Mouse (Mus musculus) lung, postnatal 0 days (tissue): ENCODE results near the gene Nmrk1.

Experiments
- CTCF ChIP-seq: IDR thresholded peaks from 2 replicates; pipeline ENCODE4 v1.5.1; 2016; ENCODE audit warnings: antibody characterized with exemption, mild to moderate bottlenecking
- EP300 ChIP-seq: IDR thresholded peaks from 2 replicates; pipeline ENCODE4 v1.6.1; 2016; ENCODE audit warnings: antibody characterized with exemption, mild to moderate bottlenecking, control low read depth

DNA sequence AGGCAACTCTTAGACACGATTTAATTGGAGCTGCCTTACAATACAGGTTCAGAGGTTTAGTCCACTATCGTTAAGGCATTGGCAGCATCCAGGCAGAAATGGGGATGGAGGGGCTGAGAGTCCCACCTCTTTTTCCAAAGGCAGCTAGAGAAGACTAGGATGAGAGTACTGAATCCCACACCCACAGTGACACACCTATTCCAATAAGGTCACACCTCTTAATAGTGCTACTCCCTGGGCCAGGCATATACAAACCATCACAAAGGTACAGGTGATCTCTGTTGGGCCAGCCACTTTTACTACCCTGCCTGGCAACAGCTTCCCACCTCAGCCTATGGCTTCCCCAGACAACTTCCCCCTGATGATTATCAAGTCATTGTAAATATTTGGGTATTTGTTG is 61.0 kb downstream of the Nmrk1 start:
- TF ChIP-seq EP300 (no peak), CTCF (no peak)
